Mouse (Mus musculus) liver, embryonic 14.5 days (tissue): ENCODE measurements around the gene Rbfox1.

ENCODE experiments used
- CTCF ChIP-seq: IDR thresholded peaks from 2 replicates; pipeline ENCODE4 v1.5.1; 2016; ENCODE audit warnings: antibody characterized with exemption, low read depth, control low read depth
- EP300 ChIP-seq: IDR thresholded peaks from 2 replicates; pipeline ENCODE4 v1.6.1; 2016; ENCODE audit warnings: antibody characterized with exemption, low read depth

DNA sequence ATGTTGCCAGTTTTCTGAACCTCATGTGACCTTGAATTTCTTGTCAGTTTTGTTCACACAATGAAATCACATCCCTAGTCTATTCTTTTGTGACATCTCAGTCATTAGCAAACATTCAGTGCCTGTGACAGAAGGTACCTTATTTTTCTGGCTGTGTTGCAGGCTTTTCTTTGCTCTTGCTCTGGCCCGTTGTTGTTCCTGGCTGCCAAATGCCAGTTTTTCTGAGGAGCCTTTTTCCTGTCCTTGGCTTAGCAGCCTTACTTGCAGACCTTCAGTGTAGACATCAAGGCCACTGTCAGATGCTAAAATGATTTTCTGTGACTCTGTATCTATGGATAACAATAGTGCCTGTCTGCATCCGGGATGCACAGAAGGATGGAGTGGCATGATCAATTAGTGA, 1020.8 kb downstream of the Rbfox1 start:
- TF ChIP-seq CTCF (no peak), EP300 (no peak)
